Mouse (Mus musculus) mature B cell (primary cell): ENCODE results near the gene Lactb.

ENCODE experiments used
- in situ Hi-C: fragments of 300-500 bp; cut with MboI; formaldehyde crosslinking; loops from 2 replicates; pipeline ENCODE4 v1.14.3; 2019

Gene Lactb

DNA sequence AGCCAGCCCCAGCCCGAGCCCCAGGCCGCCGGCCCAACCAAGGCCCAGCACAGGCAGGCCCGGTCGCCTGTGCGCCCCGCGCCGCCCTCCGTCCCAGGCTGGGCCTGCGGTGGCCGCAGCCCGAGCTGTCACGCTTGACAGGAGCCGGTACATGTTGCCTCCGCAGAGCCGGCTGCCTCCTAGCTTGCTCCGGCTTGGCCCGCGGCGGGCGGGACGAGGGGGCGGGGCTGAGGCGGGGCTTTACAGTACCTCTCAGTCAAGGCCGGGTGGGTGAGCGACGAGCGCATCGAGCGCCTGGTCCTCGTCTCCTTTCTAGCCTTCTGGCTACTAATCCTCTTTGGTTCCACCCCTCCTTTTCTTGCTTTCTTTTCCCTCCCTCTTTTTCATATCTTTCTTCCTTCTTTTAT lies at the start of gene Lactb:
TSS of gene Lactb (minus strand) at position 246 of the 407 bp plus-strand sequence.
- in situ Hi-C loops: no loop called here

DNA sequence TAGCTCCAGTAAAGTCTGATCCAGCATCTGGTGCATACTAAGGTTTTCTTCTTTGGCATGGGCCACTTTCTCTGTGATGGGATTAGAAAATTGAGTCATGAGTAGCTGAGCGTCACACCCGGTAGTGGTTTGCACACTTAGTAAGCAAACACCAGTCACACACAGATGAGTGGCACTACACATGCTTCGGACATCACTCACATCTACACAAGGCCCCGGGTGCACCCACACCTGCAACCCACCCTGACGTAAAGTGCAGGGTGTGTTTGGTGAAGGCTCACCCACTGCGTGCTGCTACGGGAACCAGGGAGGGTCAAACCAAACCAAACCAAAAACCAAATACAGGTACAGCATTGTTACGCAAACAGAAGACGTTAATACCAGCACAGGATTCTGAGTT lies 48.1 kb upstream of the Lactb start:
- in situ Hi-C loops: no loop called here

DNA sequence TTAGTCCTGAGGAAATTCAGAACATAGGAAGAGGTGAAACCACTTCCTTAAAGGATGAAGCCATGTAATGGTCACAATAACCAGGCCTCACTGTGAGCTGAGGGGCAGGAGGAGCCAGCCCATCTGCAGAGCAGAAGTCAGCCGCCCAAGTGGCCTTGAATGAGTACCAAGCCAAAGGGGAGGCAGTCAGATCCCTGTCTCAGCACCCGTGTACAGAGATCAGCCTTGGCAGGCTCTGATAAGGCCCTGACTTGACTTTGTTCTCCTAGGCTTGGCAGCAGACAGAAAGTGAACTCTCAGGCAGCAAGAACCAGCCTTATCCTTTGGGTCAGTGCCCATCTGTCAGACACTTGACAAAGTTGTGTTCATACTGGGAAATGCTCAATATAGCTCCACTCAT lies 44.8 kb upstream of the Lactb start:
- in situ Hi-C loops: no loop called here

DNA sequence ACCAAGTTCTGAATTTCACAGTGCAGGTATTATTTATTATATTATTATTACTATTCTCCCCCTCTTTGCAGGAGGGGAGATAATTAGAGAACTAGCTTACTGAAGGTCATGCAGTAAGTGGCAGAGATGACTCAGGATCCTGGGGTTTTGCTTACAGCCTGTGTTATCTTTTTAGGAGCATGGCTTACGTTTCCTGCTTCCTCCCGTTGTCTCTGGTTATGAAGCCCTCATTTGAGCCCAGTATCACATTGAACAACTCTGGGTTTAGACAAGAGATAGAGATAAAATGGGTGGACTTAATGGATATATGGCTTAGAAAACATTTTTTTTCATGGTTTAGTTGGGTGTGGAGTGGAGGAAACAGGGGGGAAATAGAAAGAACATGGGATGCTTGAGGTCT lies 38.2 kb upstream of the Lactb start:
- in situ Hi-C loops: no loop called here

DNA sequence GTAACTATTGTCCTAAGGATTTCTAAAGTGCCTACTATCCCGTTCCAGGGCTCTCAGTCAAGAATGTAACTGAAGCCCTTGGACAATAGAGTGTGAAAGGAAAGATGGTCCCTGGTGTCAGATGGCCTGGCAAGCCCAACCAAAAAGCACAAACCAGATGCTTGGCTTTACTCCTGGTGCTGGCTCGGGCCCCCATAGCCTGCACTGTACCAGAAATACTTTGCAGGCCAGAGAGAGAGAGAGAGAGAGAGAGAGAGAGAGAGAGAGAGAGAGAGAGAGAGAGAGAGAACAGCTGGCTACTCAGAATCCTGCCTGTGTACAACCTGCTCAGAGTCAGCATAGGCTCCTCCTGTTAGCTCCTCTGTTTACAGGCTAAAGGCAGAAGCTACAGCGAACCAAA lies 37.2 kb upstream of the Lactb start:
- in situ Hi-C loops: no loop called here

DNA sequence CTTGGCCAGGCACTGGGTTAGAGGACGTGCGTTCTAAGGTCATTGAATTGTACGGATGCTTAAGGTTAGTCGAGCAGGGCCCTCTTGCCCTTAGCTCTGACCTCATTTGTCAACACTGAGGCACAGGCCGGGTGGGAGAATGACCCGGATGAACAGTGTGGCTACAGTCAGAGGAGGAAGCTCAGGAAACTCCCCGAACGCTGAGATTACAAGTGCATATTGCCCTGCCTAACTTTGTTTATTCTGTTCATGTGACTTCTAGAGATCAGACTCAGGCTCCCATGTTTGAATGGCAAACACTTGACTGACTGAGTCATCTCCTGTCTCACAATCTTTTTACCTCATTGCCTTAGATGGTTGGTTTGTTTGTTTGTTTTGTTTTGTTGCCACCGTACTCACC lies 36.2 kb upstream of the Lactb start:
- in situ Hi-C loops: no loop called here

DNA sequence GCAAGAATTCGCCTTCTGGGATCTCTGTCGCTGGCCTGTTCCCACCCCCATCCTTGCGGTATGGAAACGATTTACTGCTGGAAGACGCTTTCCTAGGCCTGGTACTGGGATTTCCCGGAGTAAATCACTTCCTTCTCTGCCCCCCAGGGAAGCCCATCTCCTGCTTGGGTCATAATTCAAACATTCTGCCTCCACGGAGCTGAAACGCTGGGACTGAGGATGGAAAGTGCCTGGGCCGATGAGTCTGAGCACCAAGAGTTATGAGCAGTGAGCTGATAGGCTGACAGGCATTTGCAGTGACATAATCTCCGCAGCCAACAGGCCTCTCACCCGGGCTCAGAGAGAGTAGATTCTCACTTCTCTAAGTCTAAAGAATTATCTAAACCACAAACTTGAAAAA lies 33.5 kb upstream of the Lactb start:
- in situ Hi-C loops: no loop called here

DNA sequence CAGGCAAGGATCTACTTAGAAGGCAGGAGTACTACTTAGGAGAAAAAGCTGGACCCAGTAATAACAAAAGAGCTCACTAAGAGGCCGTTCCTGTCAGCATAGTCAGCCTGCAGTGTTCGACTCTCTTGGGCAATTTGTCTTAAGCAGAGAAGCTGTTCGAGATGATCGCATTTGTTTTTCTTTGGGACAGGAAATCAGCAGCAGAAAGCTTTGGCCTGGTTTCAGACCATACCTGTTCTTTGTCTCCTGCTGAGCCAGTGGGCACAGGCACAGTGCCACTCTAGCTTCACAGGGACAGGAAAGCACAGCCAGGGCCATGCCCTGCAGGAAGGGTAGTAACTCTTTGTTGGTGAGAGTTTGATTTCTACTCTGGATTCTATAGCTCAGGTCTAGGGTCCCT lies 31.1 kb upstream of the Lactb start:
- in situ Hi-C loops: no loop called here

DNA sequence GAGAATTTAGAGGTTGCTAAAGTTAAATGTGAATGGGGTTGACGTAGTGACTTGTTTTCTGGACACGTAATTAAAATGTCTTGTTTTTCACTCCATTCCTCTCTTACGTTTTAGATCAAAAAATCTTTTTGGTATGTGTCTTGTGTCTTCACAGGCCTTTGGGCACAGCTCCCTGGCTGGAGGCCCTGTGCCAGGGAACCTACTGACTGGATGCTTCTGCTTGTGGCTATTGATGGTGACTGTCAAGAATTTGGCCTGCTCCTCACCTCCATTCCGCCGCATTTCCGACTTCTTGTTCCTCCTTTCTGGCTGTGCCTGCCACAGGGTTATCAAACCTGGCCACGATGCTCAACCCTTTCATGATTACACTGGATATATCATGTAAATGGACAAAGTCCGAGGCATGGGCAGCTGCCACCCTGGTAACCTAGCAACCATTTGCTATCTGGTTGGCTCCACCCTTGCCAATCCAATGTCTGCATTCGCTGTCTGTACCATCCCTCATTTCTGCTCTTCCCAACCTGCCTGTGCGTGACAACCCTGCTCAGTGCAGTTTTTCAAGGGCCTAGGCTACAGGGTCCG lies 30.0 kb upstream of the Lactb start:
- in situ Hi-C loops: no loop called here

DNA sequence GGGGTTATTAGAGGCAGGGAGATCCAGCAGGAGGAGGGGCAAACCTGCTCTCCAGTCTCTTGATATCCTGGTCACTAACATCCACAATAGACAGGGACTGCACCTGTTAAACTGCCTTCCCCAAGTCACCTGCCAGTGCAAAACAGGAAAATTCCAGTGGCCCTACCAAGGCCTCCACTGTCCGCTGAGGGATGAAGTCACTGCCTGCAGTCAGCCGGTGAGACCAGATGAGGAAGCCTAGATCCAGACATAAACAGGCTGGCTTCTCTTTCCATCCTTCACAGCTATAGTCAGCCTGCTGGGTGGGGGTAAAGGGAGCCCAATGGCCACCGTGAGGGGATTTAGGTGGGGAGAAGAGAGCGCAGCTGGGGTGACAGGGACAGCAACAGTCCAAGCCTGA lies 28.4 kb upstream of the Lactb start:
- in situ Hi-C loops: no loop called here

DNA sequence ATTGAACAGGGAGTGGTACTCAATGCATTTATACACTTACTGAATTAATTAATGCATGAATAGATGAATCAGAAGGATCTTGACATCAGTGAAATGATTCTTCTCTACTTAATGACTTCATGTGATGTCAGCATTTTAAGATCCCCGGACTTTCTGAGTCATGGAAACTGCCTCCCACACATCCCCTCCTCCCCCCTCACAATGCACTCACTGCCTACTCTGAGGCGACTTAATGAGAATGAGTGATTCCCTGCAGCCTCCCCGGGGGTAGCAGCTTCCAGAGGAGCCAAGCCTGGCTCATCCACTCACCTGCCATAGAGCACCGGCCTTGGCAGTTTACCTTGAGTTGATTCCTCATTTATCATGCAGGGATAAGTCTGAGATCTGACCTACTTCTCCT lies 27.9 kb upstream of the Lactb start:
- in situ Hi-C loops: no loop called here

DNA sequence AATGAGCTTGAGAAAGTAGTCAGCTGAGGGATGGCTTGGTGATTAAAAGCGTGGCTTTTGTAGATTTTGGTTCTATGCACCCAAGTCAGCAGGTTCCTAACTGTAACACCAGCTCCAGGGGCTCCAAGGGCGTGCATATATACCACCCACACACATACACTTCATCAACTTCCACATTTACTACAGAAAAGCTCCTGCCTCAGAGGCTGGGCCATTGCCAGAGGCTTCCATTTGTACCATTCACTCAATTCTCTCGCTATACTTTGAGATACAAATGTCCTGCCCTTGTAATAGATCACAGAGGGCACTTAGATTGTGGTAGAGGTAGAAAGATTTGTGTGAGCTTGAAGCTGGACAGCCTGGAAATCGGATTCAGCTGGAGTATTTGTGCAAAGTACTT lies 26.2 kb upstream of the Lactb start:
- in situ Hi-C loops: no loop called here

DNA sequence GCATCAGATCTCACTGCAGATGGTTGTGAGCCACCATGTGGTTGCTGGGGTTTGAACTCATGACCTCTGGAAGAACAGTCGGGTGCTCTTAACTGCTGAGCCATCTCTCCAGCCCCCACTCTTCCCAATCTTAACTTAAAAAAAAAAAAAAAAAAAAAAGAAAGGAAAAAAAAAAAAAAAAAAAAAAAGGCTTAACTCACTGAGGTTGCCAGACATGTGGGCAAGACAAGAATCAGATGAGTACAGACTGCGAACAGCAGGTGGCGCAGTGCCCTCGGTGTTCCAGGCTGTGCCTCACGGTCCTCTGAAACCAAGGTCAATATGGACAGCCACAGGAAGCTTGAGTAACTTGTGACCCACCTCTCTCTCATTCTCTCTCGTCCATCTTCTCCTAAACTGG lies 25.8 kb upstream of the Lactb start:
- in situ Hi-C loops: no loop called here

DNA sequence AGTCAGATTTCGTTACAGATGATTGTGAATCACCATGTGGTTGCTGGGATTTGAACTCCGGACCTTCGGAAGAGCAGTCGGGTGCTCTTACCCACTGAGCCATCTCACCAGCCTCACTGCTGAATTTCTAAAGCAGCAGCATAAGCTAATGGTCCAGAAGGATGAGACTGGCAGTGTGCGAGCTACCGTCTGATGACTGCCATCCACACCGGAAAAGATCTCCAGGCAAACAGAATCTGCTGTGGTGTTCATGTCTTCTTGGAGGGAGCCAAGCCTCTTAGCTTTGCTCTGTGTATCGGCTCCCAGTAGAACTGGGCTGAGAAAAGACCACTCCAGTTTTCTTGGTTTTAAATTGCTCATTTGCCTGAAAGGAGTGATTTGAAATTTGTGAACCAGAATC lies 24.4 kb upstream of the Lactb start:
- in situ Hi-C loops: loop anchor here (10.0 kb wide), 1 partner anchor 45 kb away; the partner anchor contains the start of gene Tpm1

DNA sequence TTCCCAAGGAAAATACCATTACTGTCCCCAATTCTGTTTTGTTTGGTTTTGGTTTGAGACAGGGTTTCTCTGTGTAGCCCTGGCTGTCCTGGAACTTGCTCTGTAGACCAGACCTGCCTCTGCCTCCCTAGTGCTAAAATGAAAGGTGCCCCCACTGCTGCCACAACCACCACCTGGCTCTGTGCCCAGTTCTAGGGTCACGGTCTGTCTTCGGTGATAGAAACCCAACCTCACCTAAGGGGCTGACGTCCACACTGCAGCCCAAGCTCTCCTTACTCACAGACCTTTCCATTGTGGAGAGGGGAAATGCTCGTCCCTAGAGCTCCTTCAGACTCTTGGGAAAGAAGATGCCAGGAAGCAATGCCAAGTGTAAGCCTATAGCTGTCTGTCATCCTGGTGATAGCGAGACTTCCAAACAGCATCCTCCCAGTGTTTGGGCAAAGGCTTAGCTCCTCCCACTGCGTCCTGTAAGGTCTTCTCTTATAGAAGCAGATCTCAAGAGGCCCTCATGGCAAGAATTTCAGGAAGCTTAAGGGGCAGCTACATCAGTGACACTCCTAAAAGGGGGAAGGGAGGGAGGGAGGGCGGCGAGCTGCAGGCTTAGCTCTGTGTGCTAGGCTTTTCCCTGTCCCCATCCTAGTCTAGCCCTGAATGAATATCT lies 16.6 kb upstream of the Lactb start:
- in situ Hi-C loops: loop anchor here (10.0 kb wide), 1 partner anchor 53 kb away; the partner anchor contains the start of gene Tpm1

DNA sequence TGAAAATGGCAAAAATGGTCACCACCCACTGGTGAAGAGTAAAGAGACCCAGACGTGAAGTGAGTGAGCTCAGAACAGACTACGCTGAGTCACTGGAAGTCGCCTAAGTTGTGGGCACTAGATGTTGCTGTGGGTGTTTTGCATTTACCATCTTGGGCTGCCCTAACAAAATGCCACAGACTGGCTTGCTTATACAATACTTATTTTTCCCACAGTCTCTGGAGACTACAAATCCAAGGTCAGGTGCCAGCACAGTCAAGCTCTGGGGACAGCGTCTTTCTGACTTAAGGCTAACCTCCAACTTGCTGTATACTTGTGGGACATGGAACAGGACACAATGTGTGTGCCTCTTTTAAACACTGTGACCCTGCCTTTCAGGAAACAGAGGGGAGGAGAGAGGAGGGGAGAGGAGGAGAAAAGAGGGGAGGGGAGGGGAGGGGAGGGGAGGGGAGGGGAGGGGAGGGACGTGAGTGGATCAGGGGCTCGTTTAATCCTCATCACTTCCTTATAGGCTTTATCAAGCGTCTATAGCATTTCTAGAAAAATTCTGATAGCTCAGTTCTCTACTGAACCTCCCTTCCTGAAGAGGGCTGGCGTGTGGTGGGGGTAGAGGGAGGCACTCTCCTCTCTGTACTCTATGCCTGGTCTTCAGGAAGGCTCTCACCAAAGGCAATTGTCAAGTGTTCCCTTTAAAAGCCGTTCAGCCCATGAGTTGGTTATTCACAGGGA lies 15.9 kb upstream of the Lactb start:
- in situ Hi-C loops: loop anchor here (10.0 kb wide), 1 partner anchor 54 kb away; the partner anchor contains the start of gene Tpm1

DNA sequence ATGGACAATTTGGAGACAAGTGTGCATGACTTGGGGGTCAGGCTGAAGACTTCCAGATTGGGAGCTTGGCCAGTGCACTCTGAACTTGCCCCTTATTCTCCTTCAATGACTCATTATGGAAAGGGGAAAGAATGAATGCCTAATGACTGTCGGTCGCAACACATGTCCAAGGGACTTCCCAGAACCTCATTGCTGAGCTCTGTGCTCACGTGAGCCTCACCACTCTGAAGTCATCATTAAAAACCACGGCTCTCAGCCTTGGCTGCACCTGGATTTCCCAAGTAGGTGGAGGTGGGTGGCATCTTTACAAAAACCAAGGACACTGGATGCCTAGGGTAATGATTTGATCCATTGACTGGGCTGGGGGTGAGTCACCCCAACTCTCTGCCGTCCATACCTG lies 14.8 kb upstream of the Lactb start:
- in situ Hi-C loops: loop anchor here (10.0 kb wide), 1 partner anchor 55 kb away; the partner anchor contains the start of gene Tpm1

DNA sequence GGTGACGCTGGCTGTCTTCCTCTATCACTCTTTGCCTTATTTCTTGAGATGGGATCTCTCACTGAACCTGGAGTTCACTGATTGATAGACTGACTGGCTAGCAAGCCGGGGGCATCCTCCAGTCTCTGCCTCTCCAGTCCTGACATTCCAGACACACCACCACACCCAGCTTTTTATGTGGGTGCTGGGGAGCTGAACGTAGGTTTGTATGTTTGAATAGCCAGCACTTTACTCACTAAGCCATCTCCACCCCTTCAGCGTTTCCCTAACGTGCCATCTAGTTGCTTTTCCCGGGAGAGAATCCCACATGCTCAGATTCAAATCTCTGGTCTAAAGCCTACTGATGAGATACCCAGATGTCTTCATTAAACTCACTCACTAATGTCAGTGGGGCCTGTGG lies 14.3 kb upstream of the Lactb start:
- in situ Hi-C loops: no loop called here

DNA sequence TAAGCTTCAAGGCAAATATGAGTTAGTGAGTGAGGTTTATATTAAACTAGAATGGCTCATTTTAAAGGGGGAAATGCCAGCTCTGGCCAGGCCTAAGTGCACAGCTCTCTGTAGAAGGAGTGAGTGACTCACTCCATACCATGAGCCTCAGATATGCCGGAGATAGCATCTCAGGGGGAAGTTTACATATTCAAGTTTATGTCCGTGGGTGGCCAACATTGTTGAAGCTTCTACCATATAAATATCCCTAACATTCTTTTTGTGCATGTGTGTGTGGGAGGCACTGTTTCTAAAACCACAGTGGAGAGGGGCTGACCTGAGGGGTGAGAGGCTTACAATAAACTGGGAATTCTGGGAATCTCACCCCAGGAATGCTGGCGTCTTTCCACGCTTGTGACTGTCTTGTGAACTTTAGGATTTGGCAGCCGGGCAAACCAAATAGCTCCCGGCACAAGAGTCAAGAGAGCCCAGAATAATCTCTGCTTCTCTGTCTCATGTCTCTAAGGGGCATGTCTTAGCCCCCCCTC lies 13.7 kb upstream of the Lactb start:
- in situ Hi-C loops: no loop called here

DNA sequence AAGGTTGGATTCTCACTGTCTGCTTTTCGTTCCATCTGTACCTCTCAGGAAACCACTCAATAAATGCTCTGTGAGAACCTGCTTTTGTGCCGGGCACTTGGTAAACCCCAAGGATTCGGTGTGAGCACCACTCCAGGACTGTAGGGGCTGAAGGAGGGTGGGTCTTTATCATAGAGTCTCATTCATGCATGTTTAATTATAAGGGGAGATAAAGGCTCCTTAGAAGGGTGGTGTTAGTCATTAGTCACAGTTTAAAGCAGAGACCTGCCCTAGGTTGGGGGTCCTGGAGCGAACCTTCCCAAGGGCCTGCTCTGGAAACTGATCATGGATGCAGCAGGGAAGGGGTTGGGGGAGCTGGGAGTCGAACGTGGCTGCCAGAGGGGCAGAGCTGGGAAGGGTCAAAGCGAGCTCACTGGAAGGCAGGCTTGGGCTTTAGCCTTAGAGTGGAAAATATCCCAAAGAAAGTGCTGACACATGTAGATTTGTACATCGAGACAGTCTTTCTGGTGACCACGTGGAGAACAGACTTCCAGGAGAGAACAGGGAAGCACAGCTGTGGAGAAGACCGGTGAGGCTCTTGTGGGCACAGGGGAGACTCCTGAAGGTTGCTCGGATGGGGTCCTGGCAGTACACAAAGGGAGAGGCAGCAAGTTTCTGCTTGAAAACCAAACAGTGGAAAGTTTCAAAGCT lies 13.1 kb upstream of the Lactb start:
- in situ Hi-C loops: no loop called here

DNA sequence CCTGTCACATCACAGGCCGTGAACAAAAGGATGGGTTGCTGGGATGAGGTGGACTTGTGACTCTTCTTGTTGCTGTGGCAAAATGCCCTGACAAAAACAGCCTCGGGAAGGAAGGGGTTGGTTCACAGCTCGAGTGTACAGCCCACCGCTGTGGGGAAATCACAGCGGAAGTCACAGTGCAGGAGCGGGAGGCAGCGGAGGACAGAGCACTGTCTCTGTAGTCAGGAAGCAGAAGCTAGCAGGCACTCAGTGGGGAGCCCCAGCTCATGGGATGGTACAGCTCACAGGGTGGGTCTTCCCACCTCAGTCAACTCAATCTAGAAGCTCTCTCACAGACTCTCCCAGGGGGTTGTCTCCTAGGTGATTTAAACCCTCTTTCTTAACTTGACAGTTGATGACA lies 10.1 kb upstream of the Lactb start:
- in situ Hi-C loops: no loop called here

DNA sequence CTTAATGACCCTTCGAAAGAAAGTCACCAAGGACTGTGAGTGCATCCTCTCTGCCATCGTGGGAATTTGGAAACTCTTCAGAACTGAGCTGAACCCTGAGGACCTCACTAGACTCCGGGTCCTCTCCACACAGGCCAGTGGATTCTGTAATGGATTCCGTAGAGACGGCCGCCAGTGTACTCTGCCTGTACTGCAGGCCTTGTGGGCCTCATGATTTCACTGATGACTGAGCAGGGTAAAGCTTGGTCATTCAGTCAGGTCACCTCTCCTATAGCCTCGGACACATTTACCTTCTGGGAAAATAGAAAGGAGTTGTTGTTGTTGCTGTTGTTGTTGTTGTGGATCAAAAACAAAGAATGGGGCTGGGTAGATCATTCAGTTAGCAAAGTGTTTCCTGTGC lies 6.8 kb upstream of the Lactb start:
- in situ Hi-C loops: no loop called here
